Mouse (Mus musculus) adrenal gland, adult 10 weeks (tissue): Measurements from ENCODE around the gene Taok1. TPM values are rescaled to one million over a fixed set of nuclear protein-coding genes. Genes with fewer than 3 reads are reported as not detected.

ENCODE experiments used
- polyA plus RNA-seq: library from polyadenylated mRNA; stranded (reverse); fragments of 350-450 nt; fragmentation: Illumina TruSeq; extraction: RNeasy Lipid Tissue Mini Kit (QIAGEN cat#74804); gene quantifications from one replicate; pipeline ENCODE4 v1.2.3, GENCODE M21; 2014; ENCODE audit warnings: low read depth, low replicate concordance

The Taok1 gene
- 99.0 TPM for polyA plus RNA-seq

GRCm38 (mm10) chr11:77607538-77608455 lies at the start of gene Taok1:
Taok1 (minus strand) TSS chr11:77607815.

GRCm38 (mm10) chr11:77519043-77519442 lies 88.6 kb downstream of the Taok1 start, which contains the start of gene Gm10392:
Gm10392 (minus strand) TSS chr11:77519198.

GRCm38 (mm10) chr11:77515637-77516552 lies 91.7 kb downstream of the Taok1 start, which contains the start of gene Trp53i13:
Trp53i13 (minus strand) TSS chr11:77515980.

DNA sequence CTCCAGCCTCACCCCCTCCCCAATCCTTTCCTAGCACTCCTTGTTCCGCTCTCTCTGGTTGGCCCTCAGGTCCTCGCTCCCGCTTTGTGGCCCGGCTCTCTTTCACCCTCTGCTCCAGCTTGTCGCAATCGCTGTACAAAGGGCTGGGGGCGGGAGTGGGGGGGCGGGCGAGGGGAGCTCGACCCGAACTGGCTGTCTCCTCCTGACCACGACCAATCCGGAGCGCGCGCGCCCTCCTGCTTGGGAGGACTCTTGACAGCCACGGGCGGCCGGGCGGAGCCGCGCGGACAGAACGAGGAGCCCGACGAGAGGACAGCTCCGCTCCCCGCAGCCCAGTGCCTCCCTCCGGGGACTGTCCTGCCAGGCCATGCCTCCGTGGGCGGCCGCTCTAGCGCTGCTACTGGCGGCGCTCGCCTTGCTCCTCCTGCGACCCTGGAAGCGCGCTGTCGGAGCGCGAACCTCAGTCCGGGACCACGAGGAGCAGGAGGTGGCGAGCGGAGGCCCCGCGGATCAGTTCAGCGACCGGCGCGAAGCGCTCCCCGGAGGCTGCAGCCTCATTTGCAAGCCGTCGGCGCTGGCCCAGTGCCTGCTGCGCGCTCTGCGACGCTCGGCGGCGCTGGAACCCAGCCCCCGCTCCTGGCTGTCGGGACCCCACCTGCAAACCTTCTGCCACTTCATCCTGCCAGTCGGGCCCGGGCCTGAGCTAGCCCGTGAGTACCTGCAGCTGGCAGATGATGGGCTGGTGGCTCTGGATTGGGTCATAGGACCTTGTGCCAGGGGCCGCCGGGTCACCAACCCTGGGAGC lies 92.6 kb downstream of the Taok1 start, which contains the start of gene Abhd15:
Abhd15 (plus strand) TSS at position 290 of the 805 bp plus-strand sequence.

DNA sequence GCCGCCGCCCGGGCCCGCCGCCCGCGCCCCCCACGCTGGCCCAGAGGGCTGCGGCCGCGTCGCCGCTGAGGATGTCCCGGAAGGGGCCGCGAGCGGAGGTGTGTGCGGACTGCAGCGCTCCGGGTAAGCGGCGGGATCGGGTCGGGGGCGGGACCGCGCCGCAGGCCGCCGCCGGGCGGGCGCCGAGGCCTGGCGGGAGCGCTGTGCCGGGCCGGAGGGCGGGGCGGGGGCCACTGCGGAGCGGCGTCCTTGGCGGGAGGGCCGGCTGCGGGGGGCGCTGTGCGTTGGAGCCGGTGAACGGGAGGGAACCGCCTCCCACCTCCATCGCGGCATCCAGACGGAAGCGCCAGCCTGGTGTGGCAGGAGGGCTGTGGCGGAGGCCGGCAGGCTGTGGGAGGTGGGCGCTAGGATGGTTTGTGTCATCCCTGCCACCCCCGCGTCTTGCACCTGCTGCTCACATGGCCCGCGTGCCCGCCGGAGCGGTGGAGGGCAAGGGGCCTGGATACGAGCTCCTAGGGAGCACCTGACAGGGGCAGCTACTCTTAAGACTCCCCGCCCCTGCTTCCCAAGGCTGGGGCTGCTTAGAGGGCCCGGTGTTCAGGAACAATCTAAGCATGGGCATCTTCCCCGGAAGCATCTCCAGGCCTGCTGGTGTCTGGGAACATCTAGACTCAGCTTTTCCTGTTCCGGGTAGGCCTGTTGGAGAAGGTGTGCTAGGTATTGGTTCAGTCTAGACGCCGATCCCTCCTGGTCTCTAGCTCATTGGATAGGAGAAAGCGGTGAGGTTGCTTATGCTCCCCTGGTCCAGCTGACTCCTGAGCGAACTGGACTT lies 113.9 kb downstream of the Taok1 start, which contains the start of gene Git1:
Git1 (plus strand) TSS at position 51 of the 832 bp plus-strand sequence.

GRCm38 (mm10) chr11:77489591-77490235 lies 117.9 kb downstream of the Taok1 start, which contains the start of gene Ankrd13b:
Ankrd13b (minus strand) TSS chr11:77489678.

Other genes with a start within 250 kb of the Taok1 start
- gene Coro6, start 145.4 kb downstream of the Taok1 start, polyA plus RNA-seq, result not detected
- gene Ankrd13b, start 118.1 kb downstream of the Taok1 start, polyA plus RNA-seq, result not detected
- gene Git1, start 114.3 kb downstream of the Taok1 start, polyA plus RNA-seq, result 0.99 TPM
- gene Abhd15, start 92.7 kb downstream of the Taok1 start, polyA plus RNA-seq, result 2.3 TPM
- gene Trp53i13, start 91.8 kb downstream of the Taok1 start, polyA plus RNA-seq, result not detected
- not detected for gene Gm10392, start 88.6 kb downstream of the Taok1 start, polyA plus RNA-seq
- 124 TPM for gene Nufip2, start 78.3 kb upstream of the Taok1 start, polyA plus RNA-seq
- gene Cryba1, start 117.5 kb upstream of the Taok1 start, polyA plus RNA-seq, result not detected
- gene Myo18a, start 155.4 kb upstream of the Taok1 start, polyA plus RNA-seq, result 7.2 TPM
- gene Gm10277, start 179.9 kb upstream of the Taok1 start, polyA plus RNA-seq, result not detected